Mouse (Mus musculus) heart, embryonic 16.5 days (tissue): ENCODE results near the gene Fuk. TPM values are rescaled to one million over a fixed set of nuclear protein-coding genes. Genes with fewer than 3 reads are reported as not detected.
"Not testable (repeated sequence)": the region's sequence is repeated elsewhere in the genome, so short reads cannot be mapped to it uniquely, and the experiment has no call there.

Source experiments
- ATAC-seq: fragments of 200-750 bp; cut with Nextera tagmentation; replicated peaks from 2 replicates; pipeline ENCODE4 v1.8.0; 2017; ENCODE audit warnings: moderate number of reproducible peaks; ENCODE audit not compliant: insufficient read depth, low FRiP score; ENCODE audit errors: extremely low read depth
- H3K27ac ChIP-seq: fragments of 300-500 bp; sonication (generic); 2 replicates; pipeline ENCODE4 v1.5.1; 2014; ENCODE audit warnings: mild to moderate bottlenecking, low read length, control low read depth, moderate library complexity
- H3K27me3 ChIP-seq: fragments of 300-500 bp; sonication (generic); 2 replicates; pipeline ENCODE4 v1.6.1; 2014; ENCODE audit warnings: low read length, mixed read lengths; ENCODE audit not compliant: control insufficient read depth, insufficient read depth
- H3K36me3 ChIP-seq: fragments of 300-500 bp; sonication (generic); 2 replicates; pipeline ENCODE4 v1.6.1; 2014; ENCODE audit not compliant: control insufficient read depth, insufficient read depth
- H3K4me1 ChIP-seq: fragments of 300-500 bp; sonication (generic); 2 replicates; pipeline ENCODE4 v1.6.1; 2014; ENCODE audit warnings: low read length, mixed read lengths; ENCODE audit not compliant: control insufficient read depth, insufficient read depth
- H3K4me2 ChIP-seq: fragments of 300-500 bp; sonication (generic); 2 replicates; pipeline ENCODE4 v1.6.1; 2014; ENCODE audit warnings: low read depth, mild to moderate bottlenecking, control low read depth, low read length
- H3K4me3 ChIP-seq: fragments of 300-500 bp; sonication (generic); 2 replicates; pipeline ENCODE4 v1.5.1; 2014; ENCODE audit warnings: mild to moderate bottlenecking, control low read depth, low read length
- H3K9ac ChIP-seq: fragments of 300-500 bp; sonication (generic); 2 replicates; pipeline ENCODE4 v1.6.1; 2014; ENCODE audit warnings: low read length, control low read depth
- H3K9me3 ChIP-seq: fragments of 300-500 bp; sonication (generic); replicated peaks from 2 replicates; pipeline ENCODE4 v1.6.1; 2016; ENCODE audit warnings: low read length; ENCODE audit not compliant: control insufficient read depth
- WGBS: fragments of 180-500 bp; shearing (Covaris S2); extraction: QIAGEN DNeasy Blood & Tissue Kit; methylation state at CpG from one replicate; pipeline ENCODE4 v1.1.7; 2014; 5-methylcytosine and 5-hydroxymethylcytosine counted together
- polyA plus RNA-seq: library from polyadenylated mRNA; unstranded; fragments of >200 nt; fragmentation: Nextera tagmentation; extraction: Ambion mirVana; gene quantifications from 2 replicates; pipeline ENCODE4 v1.2.1, GENCODE M21; 2015

Fuk gene
- polyA plus RNA-seq, 1 experiment from 2014 or later = 5.7 TPM

DNA sequence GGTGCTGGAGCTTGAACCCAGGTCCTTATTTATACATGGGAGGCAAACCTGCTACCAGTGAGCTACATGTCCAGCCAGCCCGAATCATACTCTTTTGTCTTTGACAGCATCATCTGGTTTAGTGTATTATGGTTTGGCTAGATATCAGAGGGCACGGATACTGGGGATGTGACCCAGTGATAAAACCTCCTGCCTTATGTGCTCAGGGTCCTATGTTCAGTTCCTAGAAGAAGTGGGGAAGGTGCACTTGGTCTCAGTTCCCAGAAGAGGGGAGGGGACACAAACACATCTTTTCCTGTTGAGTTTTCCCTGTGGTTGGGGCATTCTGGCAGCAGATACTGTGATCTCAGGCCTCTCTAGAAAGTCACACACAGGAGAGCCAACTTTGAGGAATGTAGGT lies 31.0 kb upstream of the Fuk start:
- Histone ChIP-seq H3K27ac (no peak overlapping the region), H3K9me3 (no peaks in the 10 kb centered on the region), H3K4me3 (no peak overlapping the region), H3K27me3 (no peaks in the 10 kb centered on the region), H3K4me1 (peaks cover 22% of the 10 kb centered on the region), H3K36me3 (no peaks in the 10 kb centered on the region), H3K9ac (no peak overlapping the region), H3K4me2 (no peak overlapping the region)
- no peak for ATAC-seq
- 87% methylated on average over 2 of the region's 2 CpGs for WGBS

DNA sequence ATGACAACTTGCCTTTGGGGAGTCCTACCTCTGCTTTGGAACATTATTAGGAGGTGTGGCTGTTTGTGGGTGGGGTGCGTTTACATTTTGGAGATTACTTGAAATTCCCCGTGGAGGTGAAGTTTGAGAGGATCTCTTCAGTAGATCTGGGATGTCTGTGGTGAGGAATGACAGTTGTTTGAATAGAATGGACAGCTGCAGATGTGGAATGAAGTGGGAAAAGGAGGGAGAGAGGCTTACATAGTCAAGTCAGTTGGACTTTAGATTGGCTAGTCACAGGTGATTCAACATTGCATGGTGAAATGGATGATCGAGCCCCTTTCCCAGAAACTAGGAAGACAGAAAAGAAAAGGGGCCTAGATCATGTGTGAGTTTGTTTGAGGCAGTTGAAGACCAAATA lies 30.2 kb upstream of the Fuk start:
- WGBS = 84% methylated on average over 3 of the region's 3 CpGs
- peaks cover 20% of the 10 kb centered on the region for H3K4me1 ChIP-seq
- no peak overlapping the region for H3K4me3 ChIP-seq
- H3K9me3 ChIP-seq = no peaks in the 10 kb centered on the region
- no peak overlapping the region for H3K27ac ChIP-seq
- H3K27me3 ChIP-seq = no peaks in the 10 kb centered on the region
- H3K4me2 ChIP-seq = no peak overlapping the region
- no peak overlapping the region for H3K9ac ChIP-seq
- no peaks in the 10 kb centered on the region for H3K36me3 ChIP-seq
- no peak for ATAC-seq

DNA sequence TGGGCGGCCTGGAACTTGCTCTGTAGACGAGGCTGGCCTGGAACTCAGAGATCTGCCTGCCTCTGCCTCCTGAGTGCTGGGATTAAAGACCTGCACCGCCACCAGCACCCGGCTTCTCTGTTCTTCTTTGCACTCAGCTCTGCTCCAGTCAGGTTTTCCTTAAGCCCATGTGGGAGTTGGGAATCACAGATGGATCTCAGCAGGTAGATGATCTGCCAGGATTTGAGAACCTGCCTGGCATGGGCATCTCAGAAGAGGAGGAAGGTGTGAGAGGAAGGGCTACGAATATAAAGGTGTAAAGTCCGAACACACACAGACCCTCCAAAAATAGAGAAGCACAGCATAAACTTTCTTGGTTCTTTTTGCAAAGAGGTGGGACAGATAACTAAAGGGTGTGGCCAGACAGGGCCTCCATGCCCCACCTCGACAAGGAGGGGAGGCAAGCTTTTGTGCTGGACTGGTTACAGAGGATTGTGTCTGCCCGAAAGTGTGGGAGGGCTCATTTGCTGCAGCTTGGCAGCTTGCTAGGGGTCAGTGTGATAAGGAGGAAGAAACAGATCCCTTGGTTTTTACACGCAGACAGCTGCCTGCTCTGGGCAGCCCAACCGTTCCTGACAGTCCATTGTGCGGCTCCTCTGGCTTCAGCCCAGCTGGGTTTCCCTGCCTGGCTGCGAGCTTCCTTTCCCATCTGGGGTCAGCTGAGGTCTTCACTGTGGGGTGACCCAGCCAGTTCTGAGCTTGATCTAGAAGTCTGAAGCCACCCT lies 29.1 kb upstream of the Fuk start:
- H3K4me3 ChIP-seq = no peak overlapping the region
- WGBS = 43% methylated on average over 12 of the region's 12 CpGs
- H3K4me2 ChIP-seq = no peak overlapping the region; the same call in 1 of the 2 replicates
- H3K27ac ChIP-seq = peak overlapping the region; percentile 70
- ATAC-seq = peak; percentile 92
- no peaks in the 10 kb centered on the region for H3K27me3 ChIP-seq
- no peaks in the 10 kb centered on the region for H3K36me3 ChIP-seq
- peak overlapping the region; percentile 19; the same call in 1 of the 2 replicates for H3K9ac ChIP-seq
- peaks cover 23% of the 10 kb centered on the region for H3K4me1 ChIP-seq
- H3K9me3 ChIP-seq = no peaks in the 10 kb centered on the region

DNA sequence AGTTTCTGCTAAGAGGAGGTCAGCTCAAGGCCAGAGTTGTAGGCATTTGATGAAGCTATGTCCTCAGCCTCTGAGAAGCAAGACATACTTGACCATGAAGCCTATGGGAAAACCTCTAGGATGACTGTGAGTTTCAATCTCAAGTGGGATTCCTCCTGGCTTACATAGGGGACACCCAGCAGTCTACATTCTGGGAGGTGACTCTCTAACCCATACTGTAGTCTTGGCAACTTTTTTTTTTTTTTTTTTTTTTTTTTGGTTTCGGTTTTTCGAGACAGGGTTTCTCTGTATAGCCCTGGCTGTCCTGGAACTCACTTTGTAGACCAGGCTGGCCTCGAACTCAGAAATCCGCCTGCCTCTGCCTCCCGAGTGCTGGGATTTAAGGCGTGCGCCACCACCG lies 27.4 kb upstream of the Fuk start:
- H3K36me3 ChIP-seq, ATAC-seq, H3K27me3 ChIP-seq, H3K9me3 ChIP-seq, H3K4me2 ChIP-seq, H3K4me3 ChIP-seq, H3K27ac ChIP-seq, H3K9ac ChIP-seq: not testable (repeated sequence)
- H3K4me1 ChIP-seq = peaks cover 23% of the 10 kb centered on the region
- 98% methylated on average over 6 of the region's 8 CpGs for WGBS

DNA sequence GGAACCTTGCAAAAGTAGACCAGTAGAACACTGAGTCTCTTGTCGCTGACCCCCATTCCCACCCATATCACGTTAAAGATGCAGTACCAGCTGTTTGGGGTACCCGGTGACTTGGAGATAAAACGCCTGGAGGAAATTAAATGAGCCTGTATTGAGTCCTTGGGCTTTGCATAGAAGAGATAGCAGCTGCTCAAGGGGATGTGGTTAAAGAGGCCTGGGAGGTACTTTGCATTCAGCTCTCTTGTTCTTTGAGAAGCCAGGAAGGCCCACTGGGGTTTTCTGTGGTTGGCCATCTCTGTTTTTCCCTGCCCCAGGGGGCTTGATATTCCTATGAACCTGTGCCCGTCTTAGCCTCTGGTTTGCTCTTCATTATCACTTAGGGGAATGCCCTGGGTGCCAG lies 26.8 kb upstream of the Fuk start:
- Histone ChIP-seq H3K4me2 (no peak overlapping the region), H3K27ac (no peak overlapping the region), H3K4me1 (peaks cover 23% of the 10 kb centered on the region), H3K4me3 (no peak overlapping the region), H3K27me3 (no peaks in the 10 kb centered on the region), H3K9ac (no peak overlapping the region), H3K36me3 (no peaks in the 10 kb centered on the region), H3K9me3 (no peaks in the 10 kb centered on the region)
- ATAC-seq = no peak
- WGBS = 54% methylated on average over 5 of the region's 5 CpGs

DNA sequence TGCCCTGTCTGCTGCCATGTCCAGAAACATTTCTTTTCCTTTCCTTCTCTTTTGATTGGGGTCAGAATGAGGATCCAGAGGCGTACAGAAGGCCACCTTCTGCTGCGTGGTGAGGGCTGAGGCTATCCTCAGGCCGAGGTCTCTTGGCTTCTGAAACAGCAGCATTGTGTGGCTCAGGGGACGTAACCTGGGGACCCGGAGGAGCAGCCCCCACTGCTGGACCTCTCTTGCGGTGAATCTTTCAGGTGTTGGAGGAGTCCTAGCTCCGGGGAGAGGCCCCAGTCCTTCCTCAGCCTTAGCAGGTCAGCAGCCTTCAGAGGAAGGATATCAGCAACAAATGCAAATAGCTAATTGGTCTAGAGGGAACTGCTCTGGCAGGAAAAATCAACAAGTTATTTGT lies 26.1 kb upstream of the Fuk start:
- Histone ChIP-seq H3K4me1 (peaks cover 23% of the 10 kb centered on the region), H3K36me3 (no peaks in the 10 kb centered on the region), H3K9me3 (no peaks in the 10 kb centered on the region), H3K4me3 (no peak overlapping the region), H3K9ac (no peak overlapping the region), H3K4me2 (no peak overlapping the region), H3K27me3 (no peaks in the 10 kb centered on the region), H3K27ac (no peak overlapping the region)
- 82% methylated on average over 7 of the region's 7 CpGs for WGBS
- ATAC-seq = no peak

DNA sequence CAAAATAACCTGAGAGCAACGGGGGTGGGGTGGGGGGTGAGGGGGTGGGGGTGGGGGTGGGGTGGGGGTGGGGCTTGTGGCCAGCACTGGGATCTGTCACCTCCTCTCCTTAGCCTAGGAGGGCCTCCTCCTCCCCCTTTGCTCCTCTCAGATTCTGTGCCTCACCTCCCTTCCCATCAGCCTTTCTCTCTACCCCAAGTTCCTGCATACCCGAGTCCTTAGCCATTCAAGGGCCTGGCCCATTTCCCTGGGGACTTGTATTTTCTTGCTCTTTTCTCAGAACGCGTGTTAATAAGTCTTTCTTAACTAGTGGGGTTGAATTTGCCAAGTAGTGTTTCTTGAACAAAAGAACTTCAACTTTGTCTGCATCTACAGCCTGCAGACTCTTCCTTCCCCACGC lies 24.4 kb upstream of the Fuk start:
- no peak overlapping the region for H3K27ac ChIP-seq
- H3K9me3 ChIP-seq = no peaks in the 10 kb centered on the region
- H3K4me3 ChIP-seq = no peak overlapping the region
- H3K9ac ChIP-seq = no peak overlapping the region
- no peaks in the 10 kb centered on the region for H3K36me3 ChIP-seq
- ATAC-seq = no peak
- 46% methylated on average over 5 of the region's 5 CpGs for WGBS
- H3K4me2 ChIP-seq = no peak overlapping the region
- H3K4me1 ChIP-seq = peaks cover 23% of the 10 kb centered on the region
- H3K27me3 ChIP-seq = no peaks in the 10 kb centered on the region

DNA sequence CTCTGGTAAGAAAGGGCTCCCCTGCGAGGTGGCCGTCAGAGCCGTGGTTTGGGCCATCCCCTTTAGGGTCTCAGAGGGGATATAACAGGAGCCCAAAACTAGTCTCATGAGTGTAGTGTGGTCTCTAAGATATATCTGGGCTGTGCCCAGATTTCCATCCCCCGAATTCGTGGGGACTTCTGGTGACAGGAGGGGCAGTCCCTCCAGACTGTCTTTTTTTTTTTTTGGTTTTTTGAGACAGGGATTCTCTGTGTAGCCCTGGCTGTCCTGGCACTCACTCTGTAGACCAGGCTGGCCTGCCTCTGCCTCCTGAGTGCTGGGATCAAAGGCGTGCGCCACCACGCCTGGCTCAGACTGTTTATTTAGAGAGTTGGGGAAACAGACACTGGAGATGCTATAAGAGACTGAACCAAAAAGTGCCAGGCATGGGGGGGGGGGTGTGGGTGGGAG lies 23.4 kb upstream of the Fuk start:
- Histone ChIP-seq H3K27ac (no peak overlapping the region), H3K36me3 (no peaks in the 10 kb centered on the region), H3K4me2 (no peak overlapping the region), H3K4me3 (no peak overlapping the region), H3K4me1 (peaks cover 22% of the 10 kb centered on the region), H3K9me3 (no peaks in the 10 kb centered on the region), H3K27me3 (no peaks in the 10 kb centered on the region), H3K9ac (no peak overlapping the region)
- WGBS = 75% methylated on average over 8 of the region's 8 CpGs
- ATAC-seq = no peak

DNA sequence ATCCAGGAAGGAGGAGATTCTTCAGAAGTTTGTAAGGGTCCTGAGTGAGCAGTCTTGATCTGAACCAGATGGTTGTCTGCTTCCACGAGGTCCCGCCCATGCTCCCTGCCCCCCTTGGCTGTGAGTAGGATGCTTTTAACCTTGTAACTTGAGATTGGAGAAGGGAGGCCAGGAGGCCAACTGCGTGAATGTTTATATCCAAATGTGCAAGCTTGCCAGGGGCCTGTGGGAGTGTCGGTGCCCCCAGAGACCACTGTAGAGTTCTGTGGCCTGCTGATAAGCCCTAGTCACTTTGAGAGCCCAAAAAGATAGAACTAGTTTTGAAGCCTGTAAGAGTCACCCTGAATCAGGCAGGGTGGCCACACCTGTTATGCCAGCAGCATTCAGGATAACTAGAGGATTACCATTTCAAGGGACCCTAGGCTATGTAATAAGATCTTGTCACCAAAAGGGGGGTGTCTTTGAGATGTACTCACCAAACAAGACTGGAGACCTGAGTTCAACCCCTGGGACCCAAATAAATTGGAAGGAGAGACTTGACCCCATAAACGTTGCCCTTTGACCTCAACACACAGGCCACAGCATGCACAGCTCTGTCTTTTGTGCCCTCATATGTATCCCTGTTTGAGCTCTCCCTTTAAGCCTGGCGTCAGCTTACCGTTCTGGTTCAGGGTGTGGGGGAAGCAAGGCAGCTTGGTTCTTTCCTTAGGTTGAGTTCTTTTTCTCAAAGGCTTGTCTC lies 19.4 kb upstream of the Fuk start:
- no peaks in the 10 kb centered on the region for H3K9me3 ChIP-seq
- no peaks in the 10 kb centered on the region for H3K36me3 ChIP-seq
- H3K4me2 ChIP-seq = peak overlapping the region; percentile 90
- H3K27me3 ChIP-seq = no peaks in the 10 kb centered on the region
- WGBS = 38% methylated on average over 7 of the region's 7 CpGs
- no peak for ATAC-seq
- H3K27ac ChIP-seq = no peak overlapping the region; the same call in 1 of the 2 replicates
- H3K9ac ChIP-seq = no peak overlapping the region
- H3K4me1 ChIP-seq = peaks cover 22% of the 10 kb centered on the region
- peak overlapping the region; percentile 89 for H3K4me3 ChIP-seq
